Mouse (Mus musculus) testis, postnatal 10 days (tissue): ENCODE data around the gene Ano7.
"Not testable (repeated sequence)": the region's sequence is repeated elsewhere in the genome, so short reads cannot be mapped to it uniquely, and the experiment has no call there.

Experiments
- DNase-seq: peaks from one replicate; pipeline ENCODE4 v3.0.0; 2021; ENCODE audit warnings: low spot score

Gene Ano7

DNA sequence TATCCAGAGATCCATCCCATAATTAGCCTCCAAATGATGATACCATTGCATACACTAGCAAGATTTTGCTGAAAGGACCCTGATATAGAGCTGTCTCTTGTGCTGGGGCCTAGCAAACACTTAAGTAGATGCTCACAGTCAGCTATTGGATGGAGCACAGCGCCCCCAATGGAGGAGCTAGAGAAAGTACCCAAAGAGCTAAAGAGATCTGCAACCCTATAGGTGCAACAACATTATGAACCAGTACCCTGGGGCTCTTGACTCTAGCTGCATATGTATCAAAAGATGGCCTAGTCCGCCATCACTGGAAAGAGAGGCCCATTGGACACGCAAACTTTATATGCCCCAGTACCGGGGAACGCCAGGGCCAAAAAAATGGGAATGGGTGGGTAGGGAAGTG is 76.4 kb downstream of the Ano7 start:
- not testable (repeated sequence) for DNase-seq

DNA sequence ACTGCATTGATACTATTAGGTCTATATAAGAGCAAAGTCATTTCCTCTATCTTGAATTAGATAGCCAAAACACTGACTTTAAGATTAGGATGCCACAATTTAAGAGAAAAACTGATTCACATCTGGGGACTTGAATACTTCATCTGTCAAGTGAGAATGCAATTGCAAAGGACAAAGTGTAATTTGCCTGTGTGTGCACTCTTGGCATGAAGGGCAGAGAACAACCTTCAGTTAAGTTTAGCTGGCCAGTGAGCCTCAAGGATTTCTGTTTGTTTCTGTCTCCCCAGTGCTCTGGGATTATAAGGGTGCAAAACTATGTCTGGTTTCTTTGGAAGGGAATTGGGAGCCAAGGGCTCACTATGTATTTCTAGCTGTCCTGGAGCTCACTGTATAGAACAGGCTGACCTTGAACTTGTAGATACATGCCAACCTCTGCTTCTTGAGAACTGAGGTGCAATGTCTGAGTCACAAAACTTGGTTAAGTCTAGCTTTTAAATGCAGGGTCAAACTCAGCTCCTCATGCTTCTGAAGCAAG is 80.1 kb downstream of the Ano7 start:
- no peak for DNase-seq
